Mouse (Mus musculus) mouse embryonic stem cell (cell line): ENCODE data around the gene Acot13.

Experiments
- in situ Hi-C, 2 experiments: fragments of 300-500 bp; cut with MboI; formaldehyde crosslinking; loops; 1 replicate in 1 of 2; 3 replicates in 1 of 2; pipeline ENCODE4 v1.14.3; 2019 to 2020; ENCODE audit warnings: low sequenced_read_pairs in 2 of 2, low pct_unique_long_range_greater_than_20kb in 1 of 2, mixed read lengths in 1 of 2; ENCODE audit not compliant: unreplicated experiment in 1 of 2

The Acot13 gene

GRCm38 (mm10) chr13:24832811-24833155 lies 1.4 kb upstream of the Acot13 start:
- in situ Hi-C loops = no loop called here

DNA sequence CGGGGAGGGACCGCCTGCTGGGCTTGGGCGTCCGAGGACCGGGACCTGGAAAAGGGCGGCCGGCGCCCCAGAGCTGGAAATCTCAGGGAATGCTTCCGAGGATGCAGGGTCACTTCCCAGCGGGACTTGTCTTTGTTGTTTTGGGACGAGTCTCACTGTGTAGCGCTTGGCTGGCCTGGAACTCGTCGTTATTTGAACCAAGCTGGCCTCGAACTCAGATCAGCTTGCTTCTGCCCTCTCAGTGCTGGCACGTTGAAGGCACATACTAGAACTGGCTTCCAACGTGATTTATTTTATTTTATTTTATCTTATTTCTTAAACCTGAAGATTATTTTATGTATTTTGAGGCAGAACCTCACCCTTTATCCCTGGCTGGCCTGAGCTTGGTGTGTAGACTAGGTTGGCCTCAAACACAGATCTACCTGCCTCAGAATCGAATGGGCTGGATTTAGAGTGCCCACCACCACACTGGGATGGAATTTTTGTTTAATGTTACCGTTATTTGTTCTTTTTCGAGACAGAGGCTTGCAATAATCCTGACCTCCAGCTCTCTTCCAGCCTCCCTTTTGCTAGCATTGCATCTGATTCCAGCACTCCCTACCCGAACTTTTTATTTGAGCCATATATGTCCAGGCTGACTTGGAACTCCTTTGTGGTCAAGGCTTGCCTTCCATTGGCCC lies 931 bp upstream of the Acot13 start:
- in situ Hi-C loops = no loop called here

GRCm38 (mm10) chr13:24830756-24831352 lies 486 bp downstream of the Acot13 start:
- in situ Hi-C loops = no loop called here

DNA sequence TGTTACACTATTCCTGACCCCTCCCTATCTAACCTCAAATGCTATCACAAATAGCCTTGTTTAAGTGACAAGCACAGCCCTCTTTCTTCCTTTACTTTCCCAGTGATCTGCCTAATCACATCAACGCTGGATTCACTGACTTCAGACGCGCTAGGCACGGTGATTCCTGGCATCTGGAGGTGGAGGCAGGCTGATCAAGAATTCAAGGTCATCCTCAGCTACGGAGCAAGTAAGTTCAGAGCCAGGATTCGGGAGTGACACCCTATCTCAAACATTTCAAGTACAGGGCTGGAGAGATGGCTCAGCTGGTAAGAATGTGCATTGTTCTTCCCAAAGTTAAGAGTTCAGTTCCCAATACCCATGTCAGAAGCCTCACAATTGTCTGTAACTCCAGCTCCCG lies 5.2 kb downstream of the Acot13 start:
- in situ Hi-C loops = no loop called here

- in situ Hi-C loops = no loop called here
These were observed 5.8 kb downstream of the Acot13 start for GRCm38 (mm10) chr13:24825587-24825986.

GRCm38 (mm10) chr13:24824647-24825046 lies 6.7 kb downstream of the Acot13 start:
- in situ Hi-C loops = no loop called here

- in situ Hi-C loops = no loop called here
These were observed 8.5 kb downstream of the Acot13 start for GRCm38 (mm10) chr13:24822663-24823343.

DNA sequence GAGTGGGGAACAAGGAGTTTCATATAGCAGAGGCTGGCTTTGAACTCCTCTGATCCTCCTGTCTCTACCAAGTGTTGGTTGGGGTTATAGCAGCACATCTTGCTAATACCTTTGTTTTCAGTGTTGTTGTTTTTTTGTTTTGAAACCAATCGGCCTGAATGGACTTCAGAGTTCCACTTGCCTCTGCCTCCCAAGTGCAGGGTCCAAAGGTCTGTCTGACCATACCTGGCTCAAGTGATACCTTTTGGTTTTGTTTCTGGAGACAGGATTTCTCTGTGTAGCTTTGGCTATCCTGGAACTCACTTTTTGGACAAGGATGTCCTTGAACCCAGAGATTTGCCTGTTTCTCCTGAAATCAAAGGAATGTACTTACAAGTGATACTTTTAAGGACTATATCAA lies 11.4 kb downstream of the Acot13 start:
- in situ Hi-C loops = no loop called here

DNA sequence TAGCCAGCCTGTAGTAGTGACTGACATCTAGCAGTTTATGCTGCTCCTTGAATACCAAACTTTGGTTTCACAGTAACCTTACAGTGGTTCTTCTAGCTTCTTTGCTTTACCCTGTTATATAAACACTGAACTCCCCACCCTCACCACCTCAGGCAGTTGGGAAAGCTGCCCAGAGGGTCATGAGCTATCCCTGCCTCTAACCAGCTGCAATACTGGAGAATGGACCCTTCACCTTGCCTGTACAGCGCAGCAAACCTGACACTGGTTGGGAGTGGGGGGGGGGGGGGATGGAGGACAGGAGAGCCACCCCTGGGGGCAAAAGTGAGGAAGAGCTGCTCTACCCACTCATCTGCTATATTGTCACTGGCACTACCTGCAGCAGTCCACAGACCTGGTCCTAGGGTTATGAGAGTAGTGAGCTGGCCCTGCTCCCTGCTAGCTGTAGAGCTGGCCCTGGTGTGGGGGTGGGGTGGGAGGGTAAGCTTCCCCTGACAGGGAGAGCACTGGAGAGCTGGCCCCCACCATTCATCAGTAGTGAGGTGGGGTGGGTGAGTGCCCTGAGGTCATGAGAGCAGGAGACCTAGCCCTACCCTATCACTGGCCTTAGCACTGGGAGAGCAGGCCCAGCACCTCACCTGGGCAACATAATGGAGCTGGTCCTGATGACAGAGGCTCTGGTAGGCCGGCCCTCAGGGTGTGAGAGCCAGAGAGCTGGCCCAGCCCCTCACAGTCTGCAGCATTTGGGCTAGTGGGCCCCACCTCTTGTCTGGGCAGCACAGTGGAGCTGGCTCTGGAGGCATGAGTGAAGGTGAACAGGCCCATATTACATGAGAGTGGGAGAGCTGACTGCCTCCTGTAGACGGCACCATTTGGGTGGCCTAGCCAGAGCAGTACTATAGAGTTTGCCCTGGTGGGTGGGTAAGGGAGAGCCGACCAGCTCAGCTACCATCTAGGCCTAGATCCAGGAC lies 14.9 kb downstream of the Acot13 start:
- in situ Hi-C loops = no loop called here

DNA sequence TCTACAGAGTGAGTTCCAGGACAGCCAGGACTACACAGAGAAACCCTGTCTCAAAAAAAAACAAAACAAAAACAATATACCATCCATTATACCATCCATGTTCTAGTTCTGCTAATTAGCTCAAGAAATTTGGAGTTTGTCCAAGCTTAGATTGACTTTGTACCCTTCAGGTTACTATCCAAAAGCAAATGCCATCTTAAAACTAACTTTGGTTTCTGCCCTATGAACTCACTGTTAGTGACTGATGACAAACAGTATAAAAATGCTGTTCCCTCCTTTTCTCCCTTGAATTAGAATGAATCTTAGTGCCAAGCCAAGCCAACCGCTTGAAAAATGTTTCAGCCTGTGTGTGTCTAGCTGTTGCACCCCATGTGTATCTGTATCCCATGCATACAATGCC lies 16.7 kb downstream of the Acot13 start:
- in situ Hi-C loops = no loop called here

DNA sequence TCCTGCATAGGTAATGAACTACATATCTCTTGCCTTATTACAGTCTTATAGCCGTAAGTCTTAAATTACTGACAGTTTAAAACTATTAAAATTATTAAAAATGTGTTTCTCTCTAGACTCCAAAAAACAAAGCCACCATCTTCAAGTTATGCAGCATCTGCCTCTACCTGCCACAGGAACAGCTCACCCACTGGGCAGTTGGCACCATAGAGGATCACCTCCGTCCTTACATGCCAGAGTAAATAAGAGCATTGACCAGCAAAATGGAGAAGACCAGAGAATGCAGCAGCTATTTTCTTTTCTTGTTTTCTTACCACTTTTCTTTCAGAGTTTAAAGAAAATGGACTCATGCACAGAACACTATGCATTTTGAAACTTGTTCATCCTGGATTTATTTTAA lies 18.8 kb downstream of the Acot13 start:
- in situ Hi-C loops = no loop called here

GRCm38 (mm10) chr13:24806079-24806478 lies 25.3 kb downstream of the Acot13 start:
- in situ Hi-C loops = no loop called here

- in situ Hi-C loops = no loop called here
These were observed 28.1 kb downstream of the Acot13 start for GRCm38 (mm10) chr13:24803196-24803595.

DNA sequence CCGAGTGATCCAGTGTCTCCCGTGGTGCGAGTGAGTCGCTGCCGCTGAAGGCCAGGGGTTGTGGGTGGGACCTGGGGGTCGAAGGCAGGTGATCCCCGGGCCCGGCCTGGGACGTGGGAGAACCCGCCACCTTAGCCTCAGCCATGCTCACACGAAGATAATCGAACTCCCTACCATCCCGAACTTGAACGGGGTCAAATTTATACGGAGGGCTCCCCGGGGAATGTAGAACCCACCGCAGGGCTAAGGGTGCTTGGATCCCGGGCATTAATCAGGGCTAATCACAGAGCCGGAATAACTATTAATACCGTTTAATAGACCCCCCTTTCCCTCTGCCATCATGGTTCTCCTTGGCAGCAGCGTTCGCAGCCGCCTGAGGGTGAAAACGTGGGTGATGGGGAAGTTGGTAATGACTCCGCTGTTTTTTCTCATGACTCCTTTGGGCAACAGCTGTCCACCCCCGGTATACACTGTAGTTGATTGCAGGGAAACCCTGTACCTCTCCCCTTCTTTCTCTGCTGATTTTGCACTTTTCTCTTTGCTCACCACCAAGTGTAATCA lies 29.1 kb downstream of the Acot13 start:
- in situ Hi-C loops = no loop called here

DNA sequence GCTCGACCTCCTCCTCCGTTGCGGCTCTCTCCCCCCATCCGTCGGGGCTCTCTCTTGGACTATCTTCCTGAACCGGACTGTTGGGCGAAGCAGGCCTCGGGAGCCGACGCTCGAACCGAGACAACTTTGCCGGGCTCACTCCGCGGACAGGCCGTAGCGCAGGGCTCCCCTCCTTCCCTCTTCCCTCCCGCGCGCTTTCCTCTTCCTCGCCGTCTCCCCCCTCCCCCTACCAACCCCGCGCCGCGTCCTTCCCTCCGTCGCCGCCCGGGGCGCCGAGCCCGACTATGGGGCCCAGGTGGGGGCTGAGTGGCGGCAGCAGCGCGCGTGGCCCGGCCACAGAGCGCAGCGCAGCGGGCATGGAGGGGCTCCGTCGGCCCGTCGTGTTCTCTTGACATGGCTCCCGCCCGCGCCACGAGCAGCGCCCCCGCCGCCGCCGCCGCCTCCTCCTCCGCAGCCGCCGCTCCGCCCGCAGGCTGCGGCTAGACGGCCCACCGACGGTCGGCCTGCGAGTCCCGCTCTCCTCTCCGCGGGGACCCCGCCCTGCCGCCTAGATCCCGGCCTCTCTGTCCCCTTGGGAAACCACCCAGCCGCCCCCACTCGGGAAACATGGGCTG lies 29.9 kb downstream of the Acot13 start, which contains the start of gene BC005537:
Gene BC005537, plus strand, starts transcription at position 350 of the 614 bp plus-strand sequence.
- in situ Hi-C loops = no loop called here

DNA sequence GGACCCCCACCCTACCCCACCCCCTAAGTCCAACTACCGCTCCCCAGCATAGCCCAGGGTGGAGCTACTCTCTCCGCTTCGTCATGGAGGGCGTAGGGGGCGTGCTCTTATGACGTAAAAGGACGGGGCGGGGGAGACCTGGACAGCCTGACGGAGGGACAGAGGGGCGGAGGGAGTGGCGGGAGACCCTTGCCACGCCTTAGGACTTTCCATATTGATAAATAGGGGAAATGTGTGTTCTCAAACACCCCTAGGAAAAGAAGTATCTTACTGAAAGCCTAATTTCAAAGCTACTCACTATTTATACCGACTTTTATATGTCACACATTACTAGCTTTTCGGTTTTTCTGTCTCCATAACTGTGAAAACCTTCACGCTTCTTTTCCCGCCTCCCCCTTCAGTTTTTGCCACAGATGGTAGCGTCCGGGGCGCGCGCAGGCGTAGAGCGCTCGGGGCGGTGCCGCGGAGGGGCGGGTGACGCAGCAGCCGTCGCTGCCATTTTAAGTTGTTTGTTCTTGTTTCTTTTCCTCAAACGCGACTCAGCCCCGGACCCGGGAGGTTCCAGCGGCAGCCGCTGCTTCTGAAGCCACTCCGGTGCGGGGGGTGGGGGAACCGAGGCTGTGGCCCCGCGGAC lies 30.5 kb downstream of the Acot13 start:
- in situ Hi-C loops = no loop called here

GRCm38 (mm10) chr13:24799925-24800673 lies 31.2 kb downstream of the Acot13 start:
- in situ Hi-C loops = no loop called here
